Comparison of ENCODE assay signal across 22 mouse cellular contexts in the genomic region with DNA sequence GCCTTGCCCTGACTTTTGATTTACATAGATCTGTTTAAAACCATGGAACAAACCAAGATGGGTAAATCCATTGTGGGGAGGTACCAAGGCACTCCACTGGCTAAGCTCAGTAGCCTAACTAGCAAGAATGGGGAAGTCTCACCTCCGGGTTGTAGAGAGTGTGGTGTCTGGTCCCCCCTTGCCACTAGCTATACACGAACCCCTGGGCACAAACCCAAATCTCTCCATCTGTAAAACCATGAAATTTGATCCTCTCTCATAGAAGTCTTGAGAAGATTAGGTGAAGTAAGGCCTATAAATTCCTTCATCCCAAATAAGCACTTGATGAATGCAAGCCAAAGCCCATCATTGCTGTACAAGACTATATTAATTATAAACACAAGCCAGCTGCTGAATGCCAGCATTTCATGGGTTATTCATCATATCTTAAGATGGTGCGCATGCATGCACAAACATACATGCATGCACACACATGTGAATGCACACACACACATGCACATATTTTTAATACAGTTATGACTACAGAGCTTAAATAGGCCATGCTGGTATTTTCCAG.
DNase-seq lines count a peak whose midpoint lies in the region; ATAC-seq and TF ChIP-seq lines count a peak whose summit lies in the region.
"Had no signal": no experiment of that assay in that cellular context is flagged by ENCODE, and none has a peak within 500 bp of the region (broad histone marks: within the 10 kb centered on the region; RNA-seq: fewer than 3 reads in every experiment).

No protein-coding gene starts in this region.

- H3K27ac ChIP-seq in lung, embryonic 14.5 days (ENCODE audit: low read depth), result no peak overlapping the region
- no peak overlapping the region for H3K27ac ChIP-seq in lung, postnatal 0 days (ENCODE audit: low read length)
- H3K27ac ChIP-seq in limb, embryonic 10.5 days, result peak overlapping the region; percentile 8; the same call in 1 of the 2 replicates
- H3K27ac ChIP-seq in limb, embryonic 13.5 days, result peak overlapping the region; percentile 49
- H3K27ac ChIP-seq: embryonic facial prominence, embryonic 13.5 days; forebrain, embryonic 10.5 days; forebrain, embryonic 13.5 days; gastrocnemius, adult 2 months; hindbrain, embryonic 12.5 days; hindbrain, embryonic 15.5 days had no signal

- no peak for TF ChIP-seq EP300 in lung, postnatal 0 days (IDR thresholded peaks at IDR 0.05)

- WGBS in lung, embryonic 14.5 days, result 53% methylated on average over 3 of the region's 3 CpGs
- WGBS in lung, postnatal 0 days, result 54% methylated on average over 3 of the region's 3 CpGs
- 86% methylated on average over 3 of the region's 3 CpGs for WGBS in limb, embryonic 10.5 days
- 28% methylated on average over 3 of the region's 3 CpGs for WGBS in limb, embryonic 13.5 days

- H3K36me3 ChIP-seq in lung, embryonic 14.5 days (ENCODE audit: insufficient read depth), result no peaks in the 10 kb centered on the region
- H3K36me3 ChIP-seq in lung, postnatal 0 days (ENCODE audit: insufficient read depth, low read length), result no peaks in the 10 kb centered on the region
- H3K36me3 ChIP-seq in limb, embryonic 10.5 days, result no peaks in the 10 kb centered on the region
- H3K36me3 ChIP-seq in limb, embryonic 13.5 days, result no peaks in the 10 kb centered on the region
- H3K36me3 ChIP-seq: embryonic facial prominence, embryonic 13.5 days; forebrain, embryonic 10.5 days; hindbrain, embryonic 12.5 days; hindbrain, embryonic 15.5 days had no signal

- H3K9ac ChIP-seq in lung, embryonic 14.5 days, result no peak overlapping the region
- H3K9ac ChIP-seq in lung, postnatal 0 days (replicated peaks; ENCODE audit: low read depth), result no peak overlapping the region
- no peak overlapping the region for H3K9ac ChIP-seq in limb, embryonic 13.5 days
- H3K9ac ChIP-seq: embryonic facial prominence, embryonic 13.5 days; forebrain, embryonic 13.5 days; hindbrain, embryonic 12.5 days; hindbrain, embryonic 15.5 days had no signal

- H3K4me1 ChIP-seq in lung, embryonic 14.5 days (ENCODE audit: insufficient read depth), result no peaks in the 10 kb centered on the region; the same call in 1 of the 2 replicates
- H3K4me1 ChIP-seq in lung, postnatal 0 days (ENCODE audit: insufficient read depth, low read depth, low read length), result no peaks in the 10 kb centered on the region
- peaks cover 17% of the 10 kb centered on the region for H3K4me1 ChIP-seq in limb, embryonic 10.5 days
- peaks cover 46% of the 10 kb centered on the region for H3K4me1 ChIP-seq in limb, embryonic 13.5 days
- H3K4me1 ChIP-seq: forebrain, embryonic 10.5 days; forebrain, embryonic 13.5 days; hindbrain, embryonic 12.5 days; hindbrain, embryonic 15.5 days had no signal

- no peak; the same call in 1 of the 2 replicates for ATAC-seq in lung, embryonic 14.5 days (ENCODE audit: insufficient read depth)
- ATAC-seq in lung, postnatal 0 days, result no peak
- ATAC-seq in limb, embryonic 13.5 days (ENCODE audit: low FRiP score, low read depth), result peak; percentile 68
- ATAC-seq: activated CD4-positive, CD25-positive, alpha-beta regulatory T cell, adult 4 months; forebrain, embryonic 13.5 days; forebrain, embryonic 16.5 days had no signal

- TF ChIP-seq CTCF in lung, embryonic 14.5 days (IDR thresholded peaks at IDR 0.05; ENCODE audit: low read depth), result no peak
- no peak for TF ChIP-seq CTCF in lung, postnatal 0 days (IDR thresholded peaks at IDR 0.05)

- H3K4me2 ChIP-seq in lung, embryonic 14.5 days, result no peak overlapping the region
- H3K4me2 ChIP-seq in lung, postnatal 0 days (replicated peaks; ENCODE audit: low read depth, low read length), result no peak overlapping the region
- H3K4me2 ChIP-seq in limb, embryonic 13.5 days (replicated peaks), result no peak overlapping the region
- H3K4me2 ChIP-seq: embryonic facial prominence, embryonic 13.5 days; forebrain, embryonic 13.5 days; heart, embryonic 11.5 days; hindbrain, embryonic 12.5 days; hindbrain, embryonic 15.5 days had no signal

- H3K9me3 ChIP-seq in lung, embryonic 14.5 days (ENCODE audit: low read depth, low read length), result no peaks in the 10 kb centered on the region
- H3K9me3 ChIP-seq in lung, postnatal 0 days (ENCODE audit: low read length), result no peaks in the 10 kb centered on the region
- H3K9me3 ChIP-seq in limb, embryonic 10.5 days (replicated peaks), result no peaks in the 10 kb centered on the region
- H3K9me3 ChIP-seq in limb, embryonic 13.5 days, result no peaks in the 10 kb centered on the region
- H3K9me3 ChIP-seq: embryonic facial prominence, embryonic 13.5 days; forebrain, embryonic 10.5 days; forebrain, embryonic 13.5 days; hindbrain, embryonic 12.5 days; hindbrain, embryonic 15.5 days had no signal

- no peak overlapping the region for H3K4me3 ChIP-seq in lung, embryonic 14.5 days (ENCODE audit: low read depth, low read length)
- no peak overlapping the region for H3K4me3 ChIP-seq in lung, postnatal 0 days (ENCODE audit: low read depth, low read length)
- no peak overlapping the region for H3K4me3 ChIP-seq in limb, embryonic 10.5 days
- no peak overlapping the region for H3K4me3 ChIP-seq in limb, embryonic 13.5 days
- H3K4me3 ChIP-seq: embryonic facial prominence, embryonic 13.5 days; forebrain, embryonic 10.5 days; forebrain, embryonic 13.5 days; gastrocnemius, adult 2 months; hindbrain, embryonic 12.5 days; hindbrain, embryonic 15.5 days had no signal

- peak; percentile 55 for DNase-seq in lung, embryonic 14.5 days
- DNase-seq in lung, postnatal 0 days (ENCODE audit: low spot score), result no peak
- no peak for DNase-seq in limb, embryonic 10.5 days (ENCODE audit: low spot score)
- DNase-seq in layer of hippocampus, adult 18-20 months (ENCODE audit: low spot score in 2 of 2), result no peak
- DNase-seq in cerebellum, postnatal 4 days (ENCODE audit: low spot score in 2 of 2), result no peak
- DNase-seq: adrenal gland, adult 8-10 months; adrenal gland, postnatal 25 days; cerebellum, adult 11-12 months; cerebellum, adult 8-10 months; cerebellum, postnatal 10 days; gastrocnemius, adult 2 months; gastrocnemius, postnatal 14 days; heart, adult 11 months had no signal

- H3K27me3 ChIP-seq in lung, embryonic 14.5 days (ENCODE audit: insufficient read depth, low read length), result no peaks in the 10 kb centered on the region
- no peaks in the 10 kb centered on the region for H3K27me3 ChIP-seq in lung, postnatal 0 days (replicated peaks; ENCODE audit: insufficient read depth, low read length)
- H3K27me3 ChIP-seq in limb, embryonic 10.5 days (ENCODE audit: low read depth, poor library complexity, severe bottlenecking), result no peaks in the 10 kb centered on the region
- no peaks in the 10 kb centered on the region for H3K27me3 ChIP-seq in limb, embryonic 13.5 days
- H3K27me3 ChIP-seq: embryonic facial prominence, embryonic 13.5 days; forebrain, embryonic 13.5 days; hindbrain, embryonic 12.5 days; hindbrain, embryonic 15.5 days had no signal

Comparison
In these comparisons a context has a peak if more than half of its experiments do, and no peak if none do; other contexts are left out.
1. H3K27ac ChIP-seq: peak in limb, embryonic 10.5 days (single experiment) and limb, embryonic 13.5 days (single experiment); none in lung, embryonic 14.5 days (single experiment) and lung, postnatal 0 days (single experiment).